Mouse (Mus musculus) adrenal gland, postnatal 36 days (tissue): ENCODE measurements at regions not wholly inside any gene's neighbourhood (a gene's known extent, or its start where the extent isn't known, plus 50 kb on each side); places are given as distances from the start of the nearest gene placed in this dataset.

Source experiments
- DNase-seq, 2 experiments: peaks; one replicate each; pipeline ENCODE4 v3.0.0; 2021; ENCODE audit warnings: mixed read lengths in 1 of 2

GRCm38 (mm10) chr5:62997464-62997863, 183.8 kb downstream of the Dthd1 start:
- DNase-seq = no peak

GRCm38 (mm10) chr5:63034446-63034845, 220.8 kb downstream of the Dthd1 start:
- no peak for DNase-seq

GRCm38 (mm10) chr5:63045751-63046150, 232.1 kb downstream of the Dthd1 start:
- no peak for DNase-seq

GRCm38 (mm10) chr5:63063301-63063700, 249.7 kb downstream of the Dthd1 start:
- DNase-seq = peak in 1 of 2 experiments; percentile 8

GRCm38 (mm10) chr5:63066872-63067271, 253.2 kb downstream of the Dthd1 start:
- DNase-seq = no peak

- DNase-seq = no peak
Observed at GRCm38 (mm10) chr5:63098129-63098528, 284.5 kb downstream of the Dthd1 start.

- DNase-seq = no peak
Observed at GRCm38 (mm10) chr5:63132552-63132951, 318.9 kb downstream of the Dthd1 start.

GRCm38 (mm10) chr5:63137957-63138356, 324.3 kb downstream of the Dthd1 start:
- DNase-seq = no peak

GRCm38 (mm10) chr5:63169687-63170086, 356.1 kb downstream of the Dthd1 start:
- no peak for DNase-seq

GRCm38 (mm10) chr5:63170493-63170892, 356.9 kb downstream of the Dthd1 start:
- DNase-seq = no peak

- no peak for DNase-seq
Observed at GRCm38 (mm10) chr5:63213381-63213780, 399.8 kb downstream of the Dthd1 start.

GRCm38 (mm10) chr5:63219467-63219866, 405.8 kb downstream of the Dthd1 start:
- DNase-seq = no peak

- DNase-seq = peak; percentile 51 to 55
Observed at GRCm38 (mm10) chr5:63262568-63262967, 386.3 kb upstream of the Nwd2 start.
